Mouse (Mus musculus) adrenal gland (tissue): ENCODE results near the gene Ilk.

ENCODE experiments used
- intact Hi-C: fragments of 180-260 bp; cut with DNase I; formaldehyde crosslinking; loops from one replicate; pipeline ENCODE4 v1.15.1; 2025

The Ilk gene

GRCm38 (mm10) chr7:105777797-105778552 is 41.6 kb downstream of the Ilk start:
- intact Hi-C loops, result no loop called here

GRCm38 (mm10) chr7:105778553-105779265 is 42.3 kb downstream of the Ilk start:
- intact Hi-C loops, result no loop called here

GRCm38 (mm10) chr7:105783861-105784260 is 47.5 kb downstream of the Ilk start:
- intact Hi-C loops, result no loop called here

- intact Hi-C loops, result no loop called here
These were observed 48.2 kb downstream of the Ilk start for GRCm38 (mm10) chr7:105784556-105784955.

GRCm38 (mm10) chr7:105786506-105787284 is 50.3 kb downstream of the Ilk start:
- intact Hi-C loops, result no loop called here

- intact Hi-C loops, result no loop called here
These were observed 51.1 kb downstream of the Ilk start, which contains the start of gene Dchs1 for GRCm38 (mm10) chr7:105787285-105788140. Dchs1 (minus strand) TSS chr7:105787654.

- intact Hi-C loops, result no loop called here
These were observed 54.8 kb downstream of the Ilk start for GRCm38 (mm10) chr7:105791147-105791546.
